Mouse (Mus musculus): ENCODE data around the gene Gm21969. TPM values are rescaled to one million over a fixed set of nuclear protein-coding genes. Genes with fewer than 3 reads are reported as not detected.

Gene Gm21969
- total RNA-seq, 1 experiment = 0.09 TPM

DNA sequence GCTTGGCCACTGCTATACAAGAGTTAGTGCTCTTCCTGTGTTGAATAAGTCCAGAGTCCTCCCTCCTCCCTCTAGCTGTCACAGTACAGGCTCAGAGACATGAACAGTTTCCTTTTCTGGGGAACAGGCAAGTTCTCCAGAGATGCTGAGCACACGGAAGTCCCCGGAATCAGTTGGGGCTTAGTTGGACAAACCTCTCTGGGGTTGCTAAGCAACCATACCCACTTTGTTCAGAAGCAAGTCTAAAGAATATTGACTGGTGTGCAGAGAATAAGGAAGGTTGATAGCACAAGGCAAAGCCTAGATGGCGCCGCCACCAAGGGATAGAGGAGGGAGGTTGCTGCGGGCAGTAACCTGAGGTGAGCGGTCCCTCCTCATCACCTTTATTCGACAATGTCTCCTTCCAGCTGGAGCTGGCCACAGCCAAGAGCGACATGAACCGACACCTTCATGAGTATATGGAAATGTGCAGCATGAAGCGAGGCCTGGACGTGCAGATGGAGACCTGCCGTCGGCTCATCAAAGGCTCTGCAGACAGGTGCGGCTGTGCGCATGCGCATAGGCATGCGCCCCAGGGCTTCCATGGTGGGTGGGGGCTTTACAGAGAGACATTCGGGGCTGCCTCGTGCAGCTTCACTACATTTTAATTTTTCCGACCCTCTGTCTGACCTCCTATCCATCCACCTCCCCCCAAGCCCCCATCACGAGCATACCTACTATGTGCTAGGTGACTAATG is 11.7 kb downstream of the Gm21969 start:
- Histone ChIP-seq H3K27ac (ENCODE audit: insufficient read depth, low read depth, low read length, poor library complexity, severe bottlenecking) (no peak overlapping the region), H3K4me1 (ENCODE audit: control insufficient read depth in 2 of 2, insufficient read depth in 2 of 2, low read length in 2 of 2, poor library complexity in 1 of 2) (peaks cover 0 to 21% of the 10 kb centered on the region in 2 experiments; a peak in 2 of 4 replicates), H3K36me3 (ENCODE audit: control insufficient read depth, insufficient read depth, low read length, poor library complexity, severe bottlenecking) (peaks cover 3% of the 10 kb centered on the region), H3K9ac (ENCODE audit: insufficient read depth, low read depth, low read length, poor library complexity, severe bottlenecking) (peak overlapping the region; percentile 38; the same call in 1 of the 2 replicates), H3K4me3 (ENCODE audit: insufficient read depth in 1 of 2, low read depth in 1 of 2, low read length in 2 of 2, poor library complexity in 1 of 2, severe bottlenecking in 1 of 2) (peak overlapping the region; percentile 39 to 45; a peak in 3 of 4 replicates), H3K9me3 (ENCODE audit: control insufficient read depth, insufficient read depth, low read depth, low read length) (no peaks in the 10 kb centered on the region)
- TF ChIP-seq CHD2 (IDR thresholded peaks at IDR 0.05; ENCODE audit: low read depth, low read length) (no peak), HCFC1 (IDR thresholded peaks at IDR 0.05; ENCODE audit: borderline replicate concordance, insufficient read depth, low read length) (no peak), ZC3H11A (IDR thresholded peaks at IDR 0.05; ENCODE audit: borderline replicate concordance, low read depth, low read length) (no peak), MAFK (IDR thresholded peaks at IDR 0.05; ENCODE audit: insufficient read depth, low read depth, low read length) (no peak), ZNF384 (IDR thresholded peaks at IDR 0.05; ENCODE audit: low read depth, low read length) (no peak)
- no peak for DNase-seq (ENCODE audit: low read depth, low spot score)
- in situ Hi-C loops (cut with MboI; ENCODE audit: low sequenced_read_pairs in 2 of 2, unreplicated experiment in 2 of 2) = no loop called here

DNA sequence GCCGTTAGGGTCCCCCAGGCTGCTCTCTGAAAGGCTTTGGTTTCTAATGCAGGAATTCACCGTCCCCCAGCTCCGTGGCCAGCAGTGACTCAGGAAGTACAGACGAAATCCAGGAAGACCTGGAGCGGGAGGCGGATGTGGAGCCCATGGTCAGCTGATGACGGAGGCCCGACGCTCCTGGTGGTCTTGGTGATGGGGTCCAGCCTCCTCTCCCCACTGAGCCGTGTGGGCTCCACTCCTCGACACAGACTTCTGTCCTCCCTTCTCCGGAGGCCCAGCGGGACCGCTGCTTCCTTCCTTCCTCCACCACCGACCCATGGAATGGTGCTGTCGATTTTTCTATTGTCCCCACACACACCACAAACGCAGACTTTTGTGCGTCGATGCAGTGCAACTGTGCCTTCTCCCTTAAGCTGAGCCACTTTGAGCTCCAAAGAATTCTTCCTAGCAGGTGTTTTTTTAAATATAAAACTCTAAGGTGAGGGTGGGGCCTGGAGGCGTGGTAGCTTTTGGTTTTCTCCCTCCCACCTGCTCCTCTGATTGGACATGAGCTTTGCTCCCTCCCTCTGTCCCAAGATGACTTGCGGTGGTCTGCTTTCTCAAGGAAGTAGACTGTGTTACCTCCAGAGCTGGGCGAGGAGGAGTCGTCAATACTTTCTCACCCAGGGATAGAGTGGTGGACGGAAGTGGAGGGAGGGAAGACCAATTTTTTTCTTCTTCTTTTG is 13.5 kb downstream of the Gm21969 start:
- no peaks in the 10 kb centered on the region for H3K9me3 ChIP-seq (ENCODE audit: control insufficient read depth, insufficient read depth, low read depth, low read length)
- peak overlapping the region; percentile 60; the same call in 1 of the 2 replicates for H3K27ac ChIP-seq (ENCODE audit: insufficient read depth, low read depth, low read length, poor library complexity, severe bottlenecking)
- in situ Hi-C loops (cut with MboI; ENCODE audit: low sequenced_read_pairs in 2 of 2, unreplicated experiment in 2 of 2) = no loop called here
- peak overlapping the region; percentile 81 to 86 for H3K4me3 ChIP-seq (ENCODE audit: insufficient read depth in 1 of 2, low read depth in 1 of 2, low read length in 2 of 2, poor library complexity in 1 of 2, severe bottlenecking in 1 of 2)
- H3K4me1 ChIP-seq (ENCODE audit: control insufficient read depth in 2 of 2, insufficient read depth in 2 of 2, low read length in 2 of 2, poor library complexity in 1 of 2) = peaks cover 0 to 21% of the 10 kb centered on the region in 2 experiments; a peak in 2 of 4 replicates
- H3K36me3 ChIP-seq (ENCODE audit: control insufficient read depth, insufficient read depth, low read length, poor library complexity, severe bottlenecking) = peaks cover 3% of the 10 kb centered on the region
- TF ChIP-seq CHD2 (IDR thresholded peaks at IDR 0.05; ENCODE audit: low read depth, low read length) (no peak), ZC3H11A (IDR thresholded peaks at IDR 0.05; ENCODE audit: borderline replicate concordance, low read depth, low read length) (no peak), ZNF384 (IDR thresholded peaks at IDR 0.05; ENCODE audit: low read depth, low read length) (0 out of 2 replicates have a peak, but pooled peaks have one; percentile 6)
- peak overlapping the region; percentile 81 for H3K9ac ChIP-seq (ENCODE audit: insufficient read depth, low read depth, low read length, poor library complexity, severe bottlenecking)
- DNase-seq (ENCODE audit: low read depth, low spot score) = no peak

DNA sequence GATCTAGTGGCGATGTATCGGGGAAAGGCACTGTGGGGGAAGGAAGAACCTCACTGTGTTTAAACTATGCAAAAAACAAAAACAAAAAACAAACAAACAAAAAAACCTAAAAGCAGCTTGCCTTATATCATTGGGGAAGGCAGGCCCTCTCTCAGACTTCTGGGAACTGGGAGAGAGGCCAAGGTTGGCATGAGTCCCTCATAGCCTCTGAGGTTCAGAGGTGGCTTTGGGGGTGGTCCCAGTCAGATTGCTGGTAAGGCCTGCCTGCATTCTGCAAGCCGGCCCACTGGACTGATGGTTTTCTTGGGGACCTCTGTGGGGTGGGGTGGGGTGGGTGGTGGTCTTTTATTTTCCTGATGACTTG is 14.0 kb downstream of the Gm21969 start:
- in situ Hi-C loops (cut with MboI; ENCODE audit: low sequenced_read_pairs in 2 of 2, unreplicated experiment in 2 of 2) = no loop called here
- Histone ChIP-seq H3K9ac (ENCODE audit: insufficient read depth, low read depth, low read length, poor library complexity, severe bottlenecking) (no peak overlapping the region; the same call in 1 of the 2 replicates), H3K9me3 (ENCODE audit: control insufficient read depth, insufficient read depth, low read depth, low read length) (no peaks in the 10 kb centered on the region), H3K4me1 (ENCODE audit: control insufficient read depth in 2 of 2, insufficient read depth in 2 of 2, low read length in 2 of 2, poor library complexity in 1 of 2) (peaks cover 0 to 20% of the 10 kb centered on the region in 2 experiments; a peak in 2 of 4 replicates), H3K36me3 (ENCODE audit: control insufficient read depth, insufficient read depth, low read length, poor library complexity, severe bottlenecking) (peaks cover 3% of the 10 kb centered on the region), H3K4me3 (ENCODE audit: insufficient read depth in 1 of 2, low read depth in 1 of 2, low read length in 2 of 2, poor library complexity in 1 of 2, severe bottlenecking in 1 of 2) (peak overlapping the region in 1 of 2 experiments; percentile 86; a peak in 2 of 4 replicates), H3K27ac (ENCODE audit: insufficient read depth, low read depth, low read length, poor library complexity, severe bottlenecking) (no peak overlapping the region)
- TF ChIP-seq ZC3H11A (IDR thresholded peaks at IDR 0.05; ENCODE audit: borderline replicate concordance, low read depth, low read length) (no peak), HCFC1 (IDR thresholded peaks at IDR 0.05; ENCODE audit: borderline replicate concordance, insufficient read depth, low read length) (no peak), CHD2 (IDR thresholded peaks at IDR 0.05; ENCODE audit: low read depth, low read length) (no peak), MAFK (IDR thresholded peaks at IDR 0.05; ENCODE audit: insufficient read depth, low read depth, low read length) (no peak), ZNF384 (IDR thresholded peaks at IDR 0.05; ENCODE audit: low read depth, low read length) (no peak)
- DNase-seq (ENCODE audit: low read depth, low spot score) = no peak

DNA sequence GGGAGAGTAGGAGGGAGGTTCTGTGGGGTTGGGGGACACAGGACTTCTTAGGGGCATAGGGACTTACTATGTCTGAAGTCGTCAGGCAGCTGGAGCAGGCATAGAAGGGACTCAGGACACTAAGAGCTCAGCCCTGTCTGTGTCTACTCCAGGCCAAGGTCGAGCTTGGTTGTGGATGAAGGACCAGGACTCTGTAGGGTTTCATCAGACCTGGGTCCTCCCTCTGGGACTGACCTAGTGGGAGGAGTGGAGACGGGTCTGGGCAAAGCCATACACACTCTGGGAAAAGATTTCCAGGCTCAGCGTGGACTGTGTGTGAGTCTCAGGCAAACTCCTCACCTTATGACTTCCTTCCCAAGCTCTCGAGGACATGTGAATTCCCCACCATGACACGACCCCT is 16.8 kb downstream of the Gm21969 start:
- in situ Hi-C loops (cut with MboI; ENCODE audit: low sequenced_read_pairs in 2 of 2, unreplicated experiment in 2 of 2) = loop anchor here in 1 of 2 experiments (10.0 kb wide), 1 partner anchor 145 kb away; no protein-coding TSS in a partner anchor
- peaks cover 0 to 30% of the 10 kb centered on the region in 2 experiments; a peak in 2 of 4 replicates for H3K4me1 ChIP-seq (ENCODE audit: control insufficient read depth in 2 of 2, insufficient read depth in 2 of 2, low read length in 2 of 2, poor library complexity in 1 of 2)
- DNase-seq (ENCODE audit: low read depth, low spot score) = no peak
- no peaks in the 10 kb centered on the region; the same call in 1 of the 2 replicates for H3K36me3 ChIP-seq (ENCODE audit: control insufficient read depth, insufficient read depth, low read length, poor library complexity, severe bottlenecking)
- TF ChIP-seq ZNF384 (IDR thresholded peaks at IDR 0.05; ENCODE audit: low read depth, low read length) (no peak), HCFC1 (IDR thresholded peaks at IDR 0.05; ENCODE audit: borderline replicate concordance, insufficient read depth, low read length) (no peak), CHD2 (IDR thresholded peaks at IDR 0.05; ENCODE audit: low read depth, low read length) (no peak), ZC3H11A (IDR thresholded peaks at IDR 0.05; ENCODE audit: borderline replicate concordance, low read depth, low read length) (no peak), MAFK (IDR thresholded peaks at IDR 0.05; ENCODE audit: insufficient read depth, low read depth, low read length) (no peak)
- no peak overlapping the region for H3K27ac ChIP-seq (ENCODE audit: insufficient read depth, low read depth, low read length, poor library complexity, severe bottlenecking)
- H3K9me3 ChIP-seq (ENCODE audit: control insufficient read depth, insufficient read depth, low read depth, low read length) = no peaks in the 10 kb centered on the region
- H3K4me3 ChIP-seq (ENCODE audit: insufficient read depth in 1 of 2, low read depth in 1 of 2, low read length in 2 of 2, poor library complexity in 1 of 2, severe bottlenecking in 1 of 2) = no peak overlapping the region
- H3K9ac ChIP-seq (ENCODE audit: insufficient read depth, low read depth, low read length, poor library complexity, severe bottlenecking) = no peak overlapping the region
